Mouse (Mus musculus): Measurements from ENCODE around the gene Defb38.

DNA sequence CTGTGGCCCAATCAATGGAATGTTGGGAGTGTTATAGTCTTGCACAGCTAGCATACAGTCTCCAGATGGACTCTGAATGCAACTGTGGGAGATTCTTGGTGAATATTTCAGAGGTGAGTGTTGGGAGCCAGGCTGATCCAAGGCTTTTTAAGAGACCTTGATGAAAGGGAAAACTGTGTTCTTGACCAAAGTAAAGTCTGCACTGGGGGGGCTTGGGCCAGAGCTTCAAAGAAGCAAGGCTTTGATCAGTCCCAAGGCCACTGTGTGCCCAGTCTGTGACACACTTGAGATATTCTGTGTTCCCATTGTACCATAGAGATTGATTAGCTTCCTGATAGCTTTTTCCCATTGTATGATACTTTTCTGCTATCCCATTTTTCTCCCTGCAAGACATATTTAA lies 36.5 kb upstream of the Defb38 start:
- TF ChIP-seq GATA1 (IDR thresholded peaks at IDR 0.05; ENCODE audit: borderline replicate concordance, low read length) (no peak), CTCF (IDR thresholded peaks at IDR 0.05; ENCODE audit: low read depth, low read length) (no peak)
